8 mouse cellular contexts compared by ENCODE assay signal in the genomic region with DNA sequence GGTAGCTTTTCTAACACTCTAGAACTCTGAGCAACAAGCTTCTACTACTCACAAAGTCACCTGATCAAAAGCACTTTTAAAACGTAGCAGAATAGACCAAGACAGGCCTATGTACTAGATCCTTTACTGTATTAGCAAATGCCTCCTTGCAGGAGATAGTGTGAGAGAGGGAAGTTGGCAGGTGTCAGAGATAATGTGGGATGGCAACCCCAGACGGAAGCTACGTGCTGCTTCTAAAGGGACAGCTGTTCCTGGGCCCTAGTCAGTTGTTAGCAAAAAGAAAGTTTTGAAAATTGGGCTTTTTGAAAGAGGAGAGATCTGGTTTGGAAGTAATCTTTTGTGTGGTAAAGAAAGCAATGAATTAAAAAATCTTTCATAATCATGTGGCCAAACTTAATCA.
"Had no signal": no experiment of that assay in that cellular context is flagged by ENCODE, and none has a peak within 500 bp of the region (broad histone marks: within the 10 kb centered on the region; RNA-seq: fewer than 3 reads in every experiment).

No protein-coding gene starts in this region.

- DNase-seq: kidney, adult 2 months; kidney, postnatal 25 days; layer of hippocampus, postnatal 36 days; liver; lung, adult 18-20 months; lung, postnatal 10 days; lung, postnatal 36 days; thymus, postnatal 4 days had no signal
